Mouse (Mus musculus) skeletal muscle tissue, adult 2 months (tissue): Measurements from ENCODE around the gene Arfip1.

Experiments
- DNase-seq: peaks from one replicate; pipeline ENCODE4 v3.0.0-alpha.2; 2012; ENCODE audit warnings: low read depth, low spot score

Arfip1 gene

DNA sequence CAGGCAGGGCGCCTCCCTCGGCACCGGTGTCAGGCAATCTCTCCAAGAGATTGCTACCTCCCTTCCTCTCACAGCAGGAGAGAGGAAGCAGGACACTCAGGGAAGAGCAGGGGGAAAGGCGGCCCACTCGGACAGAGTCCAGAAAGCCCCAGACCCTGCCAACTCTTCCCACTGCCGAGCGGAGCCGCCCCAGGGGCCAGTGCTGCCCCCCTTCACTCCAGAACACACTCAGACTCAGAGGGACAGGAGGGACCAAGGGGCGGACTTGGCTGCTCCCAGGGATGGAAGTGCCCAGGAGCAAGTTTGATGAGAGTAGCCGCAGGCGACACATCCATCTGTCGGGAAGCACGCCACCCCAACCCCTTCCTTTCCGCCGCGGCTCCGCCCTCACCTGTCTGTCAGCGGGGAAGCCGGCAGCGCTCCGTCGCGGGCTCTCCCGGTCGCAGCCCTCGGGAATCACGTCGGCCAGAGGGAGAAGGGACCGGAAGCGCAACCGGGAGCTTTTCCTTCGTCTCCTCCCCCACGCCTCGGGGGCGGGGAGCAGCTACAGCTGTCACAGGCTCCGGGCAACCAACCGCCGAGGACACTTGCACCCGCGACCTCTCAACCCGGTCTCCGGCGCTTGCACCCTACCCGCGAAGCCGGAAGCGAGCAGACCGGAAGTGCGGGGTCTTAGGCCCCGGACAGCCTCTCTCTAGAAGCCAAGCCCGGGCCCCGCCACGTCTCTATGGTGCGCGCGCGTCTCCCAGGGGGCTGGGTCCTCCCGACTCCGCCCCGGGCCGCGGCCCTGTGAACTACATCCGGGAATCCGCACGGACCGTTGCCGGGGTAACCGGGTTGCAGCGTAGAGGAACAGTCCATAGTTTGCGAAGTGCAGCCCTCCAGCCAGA lies at the start of gene Arfip1:
Gene Arfip1 (minus strand): TSS at position 603 of the 890 bp plus-strand sequence.
- DNase-seq, result peak; percentile 93

DNA sequence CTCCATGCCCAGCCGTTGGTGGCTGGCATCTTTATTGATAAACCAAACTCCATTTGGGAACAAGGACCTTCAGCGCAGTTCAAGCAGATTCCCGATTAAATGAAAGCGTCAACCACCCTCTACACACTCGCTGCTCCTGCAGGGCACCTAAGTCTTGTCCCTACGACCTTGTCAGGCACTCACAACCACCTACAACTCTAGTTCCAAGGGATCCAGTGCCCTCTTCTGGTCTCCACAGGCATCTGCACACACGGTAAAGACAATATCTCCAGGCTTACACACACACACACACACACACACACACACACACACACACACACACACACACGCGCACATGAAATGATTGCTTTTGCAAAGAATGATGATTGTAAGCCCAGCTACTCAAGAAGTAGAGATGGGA lies 49.2 kb upstream of the Arfip1 start:
- no peak for DNase-seq

DNA sequence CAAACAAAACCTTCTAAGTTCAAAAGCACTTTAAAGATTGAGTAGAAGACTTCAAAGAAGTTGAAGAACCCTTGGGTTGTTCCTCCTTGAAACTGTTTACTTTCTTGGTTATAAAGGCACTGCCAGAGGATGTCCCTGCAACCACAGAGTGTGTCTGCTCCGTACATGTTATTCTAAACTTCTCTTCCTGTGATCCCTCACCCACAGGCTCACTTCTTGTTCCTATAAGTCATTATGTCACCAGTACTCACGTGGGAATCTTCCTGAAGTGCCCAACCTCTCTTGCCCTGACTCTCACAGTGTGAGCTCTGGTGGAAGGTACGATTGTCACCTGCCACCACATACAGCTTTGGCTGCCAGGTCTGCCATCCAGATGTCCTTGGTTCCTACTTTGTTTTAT lies 39.6 kb upstream of the Arfip1 start:
- no peak for DNase-seq

DNA sequence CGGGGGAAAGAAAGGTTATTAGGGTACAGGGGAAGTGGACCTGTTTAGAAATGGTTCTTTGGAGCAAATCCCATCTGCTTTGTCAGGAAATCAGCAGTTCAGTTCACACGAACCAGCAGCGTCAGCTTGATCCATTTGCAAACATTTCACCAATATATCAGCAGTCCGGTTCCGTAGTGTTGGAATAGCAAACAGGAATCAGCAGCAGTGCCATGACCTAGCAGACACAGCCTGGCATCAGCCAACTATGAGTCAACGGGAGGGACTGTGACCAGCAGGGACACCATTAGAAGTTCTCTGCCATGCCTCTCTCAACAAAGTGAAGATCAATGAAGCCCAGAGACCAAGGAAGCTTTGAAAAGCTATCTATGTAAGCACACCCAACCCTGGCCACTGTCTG lies 37.3 kb upstream of the Arfip1 start:
- no peak for DNase-seq

DNA sequence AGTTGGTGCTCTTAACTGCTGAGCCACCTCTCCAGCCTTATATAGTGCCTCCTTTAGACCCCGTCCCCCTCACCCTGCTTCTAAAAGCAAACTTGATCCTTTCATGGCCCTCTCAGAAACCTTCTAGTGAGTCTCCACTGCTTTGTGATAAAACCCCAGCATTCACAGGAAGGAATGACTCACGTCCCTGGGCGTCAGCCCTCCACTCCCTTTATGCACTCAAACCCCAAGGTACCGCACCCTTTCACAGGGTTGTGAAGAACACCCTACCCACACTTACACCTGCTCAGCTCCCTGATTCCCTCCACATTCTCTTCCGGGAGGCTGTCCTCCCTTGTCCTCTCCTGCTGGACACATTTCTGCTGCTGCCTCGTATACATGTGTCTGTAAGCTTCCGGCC lies 36.6 kb upstream of the Arfip1 start:
- no peak for DNase-seq

DNA sequence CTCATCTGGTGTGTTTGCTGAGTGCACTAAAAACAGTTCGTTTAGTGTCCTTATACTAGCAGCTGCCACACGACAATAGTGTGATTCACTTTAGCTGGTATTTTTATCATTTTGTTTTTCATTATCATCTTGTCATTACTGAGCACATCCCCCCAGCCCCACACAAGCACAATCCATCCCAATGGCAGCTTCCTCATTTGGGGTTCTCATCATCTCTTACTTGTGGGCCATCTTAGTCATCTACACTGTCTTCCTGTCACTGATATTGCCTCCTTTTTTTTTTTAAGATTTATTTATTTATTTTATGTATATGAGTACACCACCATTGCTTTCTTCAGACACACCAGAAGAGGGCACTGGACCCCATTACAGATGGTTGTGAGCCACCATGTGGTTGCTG lies 36.2 kb upstream of the Arfip1 start:
- no peak for DNase-seq

DNA sequence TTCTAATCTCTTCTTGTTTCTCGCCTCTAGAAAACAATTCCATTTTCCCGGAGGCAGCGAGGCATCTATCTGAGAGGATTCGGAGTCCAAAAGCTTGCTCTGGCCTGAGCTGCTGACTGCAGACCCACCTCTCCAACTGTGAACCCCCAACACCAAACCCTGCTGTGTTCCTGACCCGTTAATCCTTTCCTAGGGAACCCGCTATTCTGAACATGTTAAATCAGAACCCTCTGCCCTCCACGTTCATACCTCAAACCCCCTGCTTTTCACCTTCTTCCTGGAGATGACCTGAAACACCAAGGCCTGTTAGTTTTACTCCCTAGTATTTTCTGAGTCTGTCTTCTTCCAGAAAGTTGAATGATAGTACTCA lies 33.4 kb upstream of the Arfip1 start:
- no peak for DNase-seq

DNA sequence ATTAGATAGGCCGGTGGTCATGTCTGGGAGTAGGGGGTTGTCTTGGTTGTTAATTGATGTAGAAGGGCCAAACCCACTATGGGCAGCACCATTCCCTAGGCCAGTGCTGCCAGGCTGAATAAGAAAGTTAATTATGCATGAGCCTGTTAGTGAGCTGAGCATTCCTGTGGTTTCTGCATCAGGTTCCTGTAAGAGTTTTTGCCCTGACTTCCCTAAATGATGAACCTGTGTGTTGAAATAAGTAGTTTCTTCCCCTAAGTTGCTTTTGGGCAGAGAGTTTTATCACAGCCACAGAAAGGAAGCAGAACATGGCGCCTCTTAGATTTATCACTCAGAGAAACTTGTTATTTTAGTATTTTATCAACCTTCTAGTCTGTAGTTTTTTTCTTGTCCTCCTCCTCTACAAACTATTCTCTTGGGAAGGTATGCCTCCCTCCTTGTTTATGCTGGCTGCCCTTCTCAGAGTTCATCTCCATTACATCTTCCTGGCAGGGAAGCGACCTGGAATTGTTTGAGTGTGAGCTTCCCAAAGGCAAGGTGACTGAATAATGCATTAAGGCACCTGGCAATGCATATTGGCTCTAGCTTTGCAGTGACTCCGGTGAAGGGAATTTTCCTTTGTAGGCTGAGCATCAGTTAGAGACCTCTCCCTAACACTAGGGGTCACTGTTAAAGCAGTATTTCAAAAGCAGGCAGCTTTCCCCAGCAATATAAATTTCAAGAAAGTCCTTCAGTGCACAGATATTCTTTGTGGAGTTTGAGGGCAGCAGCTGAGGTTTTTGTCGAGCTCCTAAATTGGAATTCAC lies 32.8 kb upstream of the Arfip1 start:
- DNase-seq, result no peak

DNA sequence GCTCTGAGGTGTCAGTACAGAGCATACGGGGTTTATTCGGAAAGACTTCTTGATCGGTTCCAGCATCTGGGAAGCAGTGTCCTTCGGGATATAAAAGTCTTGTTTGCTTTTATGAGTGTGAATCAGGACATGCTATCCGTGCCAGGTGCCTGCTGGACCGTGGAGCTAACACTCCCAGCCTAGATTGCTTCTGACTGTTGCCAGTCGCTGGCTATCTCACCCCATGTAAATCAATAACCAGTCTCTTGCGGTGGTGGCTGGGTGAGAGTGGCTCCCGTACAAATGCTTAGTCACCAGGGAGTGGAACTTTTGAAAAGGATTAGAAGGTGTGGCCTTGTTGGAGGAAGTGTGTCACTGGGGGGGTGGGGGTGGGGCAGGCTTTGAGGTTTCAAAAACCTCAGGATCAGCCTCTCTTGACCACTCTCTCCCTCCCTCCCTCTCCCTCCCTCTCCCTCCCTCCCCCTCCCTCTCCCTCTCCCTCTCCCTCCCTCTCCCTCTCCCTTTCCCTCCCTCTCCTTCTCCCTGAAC lies 27.8 kb upstream of the Arfip1 start:
- DNase-seq, result no peak

DNA sequence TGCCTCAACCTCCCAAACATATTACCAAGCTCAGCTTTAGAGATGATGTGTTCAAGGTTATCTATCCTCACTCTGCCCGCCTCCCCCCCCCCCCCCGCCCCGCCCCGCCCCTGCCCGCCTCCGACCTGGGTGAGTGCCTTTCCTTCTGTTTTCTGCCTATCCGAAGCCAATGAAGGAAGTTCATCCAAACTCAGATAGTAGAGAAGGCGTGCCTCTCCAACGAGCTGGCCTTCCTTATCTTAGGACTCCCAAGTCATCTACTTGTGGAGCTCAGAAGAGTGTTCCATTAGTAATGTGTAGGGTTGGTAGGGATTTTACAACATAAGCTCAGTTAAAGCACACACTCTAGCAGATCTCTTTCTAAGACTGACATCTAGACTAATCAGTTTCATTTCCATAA lies 20.8 kb upstream of the Arfip1 start:
- DNase-seq, result no peak

DNA sequence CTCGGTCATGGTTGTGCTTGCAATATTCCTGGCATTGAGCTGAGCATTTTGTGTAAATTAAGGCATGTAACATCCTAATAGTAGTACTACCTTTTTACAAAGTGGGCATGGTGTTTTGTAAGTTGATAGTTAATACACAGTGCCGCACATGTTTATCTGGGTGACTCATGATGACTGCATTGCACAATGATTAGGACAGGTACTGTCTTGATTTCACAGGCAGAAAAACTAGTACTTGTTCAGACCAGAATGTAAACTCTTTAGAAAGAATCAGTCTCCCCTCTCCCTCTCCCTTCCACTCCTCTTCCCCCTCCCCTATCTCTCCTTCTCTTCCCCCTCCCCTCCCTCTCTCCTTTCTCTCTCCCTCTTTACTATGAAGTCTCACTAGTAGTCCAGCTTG lies 20.3 kb upstream of the Arfip1 start:
- no peak for DNase-seq

DNA sequence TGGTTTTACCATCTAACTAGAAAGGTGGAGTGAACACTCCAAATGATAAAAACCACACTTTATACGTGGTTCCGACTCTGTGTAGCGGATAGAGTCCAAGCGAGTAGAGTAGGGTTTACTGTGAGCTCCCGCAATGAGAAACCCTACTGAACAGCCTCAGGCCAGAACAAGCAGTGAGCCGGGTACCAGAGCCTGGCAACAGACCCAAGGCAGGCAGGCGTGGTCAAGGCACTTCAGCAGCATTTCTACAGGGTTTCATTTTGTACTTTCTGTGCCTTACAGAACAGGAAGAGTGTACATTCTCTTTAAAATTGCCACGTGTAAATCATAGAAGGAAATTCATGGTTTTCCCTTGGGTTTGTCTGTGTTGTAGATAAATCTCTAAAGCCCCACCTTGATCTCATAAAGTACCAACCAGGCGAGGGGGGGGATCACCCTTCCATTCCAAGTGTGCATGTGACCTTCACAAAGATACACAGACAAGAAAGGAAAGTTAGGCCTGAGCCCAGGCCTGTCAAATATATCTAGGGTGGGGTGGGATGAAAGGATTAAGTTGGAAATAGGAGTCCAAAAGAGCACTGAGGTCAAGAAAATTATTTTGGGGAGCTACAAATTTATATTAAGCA lies 19.6 kb upstream of the Arfip1 start:
- no peak for DNase-seq

DNA sequence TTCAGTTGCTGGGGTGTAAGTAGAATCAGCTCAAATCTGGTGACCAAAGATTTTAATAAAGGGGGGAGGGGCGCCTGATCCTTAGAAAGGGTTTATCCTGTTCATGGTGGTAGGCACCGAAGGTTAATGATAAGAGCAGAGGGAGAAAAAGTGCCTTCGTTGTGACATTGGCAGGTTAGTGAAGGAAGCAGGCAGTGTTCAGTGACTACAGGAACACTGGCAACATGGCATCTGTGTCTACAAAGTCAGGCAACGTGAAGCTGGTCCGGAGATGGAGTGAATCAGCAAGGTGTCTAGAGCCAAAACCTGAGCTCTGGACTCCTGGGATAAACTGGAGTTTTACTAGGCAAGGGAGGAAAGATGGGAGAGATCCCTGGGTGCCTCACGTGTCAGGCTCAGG lies 16.3 kb upstream of the Arfip1 start:
- DNase-seq, result no peak

DNA sequence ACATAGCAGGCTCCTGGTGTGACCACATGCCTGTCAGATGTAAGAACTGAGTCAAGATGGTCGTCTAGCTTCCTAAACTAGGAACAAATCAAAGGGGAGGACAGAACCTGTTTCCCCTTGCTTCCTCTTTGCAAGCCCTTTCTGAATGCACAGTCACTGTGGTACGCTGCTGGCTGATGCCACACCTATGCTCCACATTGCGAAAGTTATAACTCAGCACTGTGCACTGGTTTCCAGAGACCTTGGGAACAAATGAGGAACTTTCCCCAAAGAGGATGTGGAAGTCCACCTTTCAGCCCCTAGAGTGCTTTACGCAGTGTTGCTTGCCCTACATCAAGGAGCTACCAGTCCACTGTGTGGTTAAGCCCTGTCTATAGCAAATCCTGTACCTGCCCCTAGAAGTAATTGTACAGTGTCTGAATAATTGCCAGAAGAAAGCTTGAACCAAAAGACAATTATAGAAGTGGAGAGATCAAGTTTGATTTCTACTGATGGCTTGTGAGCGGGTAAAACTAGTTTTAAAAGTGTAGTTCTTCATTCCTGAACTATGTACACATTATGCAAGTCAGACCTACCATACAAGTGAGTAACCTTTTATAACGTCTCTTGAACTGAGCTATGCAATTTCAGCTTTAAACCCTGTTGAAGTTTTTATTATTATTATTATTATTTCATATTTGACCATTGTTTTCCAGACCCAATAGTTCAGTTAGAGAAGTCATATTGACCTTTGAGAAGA lies 15.7 kb upstream of the Arfip1 start:
- no peak for DNase-seq

DNA sequence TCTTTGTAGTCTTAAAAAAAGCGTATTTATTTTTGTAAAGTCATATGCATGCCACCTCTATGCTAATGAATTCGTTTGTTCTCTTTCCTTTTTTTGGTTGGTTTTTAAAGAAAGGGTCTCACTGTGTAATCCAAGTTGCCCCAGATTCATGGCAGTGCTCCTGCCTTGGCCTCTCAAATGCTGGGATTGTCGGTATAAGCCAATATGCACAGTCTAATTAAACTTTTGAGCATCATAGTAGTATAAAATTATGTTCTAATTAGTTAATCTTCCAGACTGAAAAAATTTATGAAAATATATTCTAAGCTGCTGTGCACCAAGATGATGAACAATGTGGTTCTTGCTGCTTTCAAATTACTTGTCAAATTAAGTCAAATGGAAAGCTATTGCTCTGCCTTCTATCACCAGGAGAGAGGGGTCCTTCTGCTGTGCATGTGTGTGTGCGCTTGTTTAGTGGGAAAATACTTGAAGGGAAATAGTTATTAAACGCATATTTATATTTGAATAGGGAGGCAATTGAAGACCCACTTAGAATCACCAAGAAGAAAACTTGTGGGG lies 13.3 kb upstream of the Arfip1 start:
- DNase-seq, result no peak

DNA sequence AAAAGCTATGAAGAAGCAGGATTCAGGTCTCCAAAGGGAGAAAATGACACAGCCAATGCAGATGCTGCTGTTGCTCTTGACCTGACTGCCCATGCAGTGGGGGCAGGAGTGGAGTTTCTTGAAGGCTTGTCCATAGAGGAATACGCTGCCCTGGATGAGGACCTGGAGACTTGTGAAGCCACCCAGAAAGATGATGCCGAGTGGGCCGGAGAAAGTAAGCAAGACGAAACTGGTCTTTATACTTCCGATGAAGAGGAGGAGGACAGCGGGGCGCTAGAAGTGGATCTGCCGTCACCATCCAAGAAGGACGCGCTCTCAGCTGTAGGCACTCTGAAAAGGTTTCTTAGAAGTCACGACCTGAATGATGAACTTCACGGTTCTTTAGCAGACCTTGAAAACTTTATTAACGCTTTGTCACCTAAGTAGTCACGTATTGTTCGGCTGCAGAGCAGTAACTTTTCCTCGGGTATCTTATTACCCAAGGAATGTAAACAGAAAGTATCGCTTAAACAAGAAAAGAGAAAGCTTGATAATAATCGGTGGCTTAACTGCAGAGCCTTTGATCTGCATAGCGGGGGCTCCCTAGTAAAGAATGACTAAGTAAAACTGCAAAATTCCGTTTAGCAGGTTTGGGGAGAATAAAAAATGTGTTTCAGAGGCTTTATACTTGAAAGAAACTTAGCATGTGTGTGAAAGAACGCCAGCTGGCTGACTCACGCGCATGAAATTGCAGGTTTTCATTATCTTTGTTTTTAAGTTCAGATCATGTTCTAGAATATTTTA lies 12.7 kb upstream of the Arfip1 start:
- no peak for DNase-seq

DNA sequence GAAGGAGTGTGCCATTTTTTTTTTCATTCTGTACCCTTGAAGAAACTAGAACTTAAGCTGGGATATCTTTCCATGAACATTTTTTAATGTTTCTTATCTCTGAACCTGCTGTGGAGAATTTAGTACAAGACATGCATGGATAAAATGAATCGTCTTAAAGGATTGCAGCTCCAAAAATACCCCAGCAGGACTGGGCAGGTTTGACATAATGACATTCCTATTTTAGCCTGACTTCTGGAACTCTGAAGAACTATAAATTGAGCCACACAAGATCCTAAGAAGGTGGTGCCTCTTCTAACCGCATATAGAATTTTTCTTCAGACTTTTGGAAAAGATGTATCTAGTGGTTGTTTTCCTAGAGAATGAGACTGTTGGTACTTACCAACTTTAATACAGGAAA lies 10.8 kb upstream of the Arfip1 start, which contains the start of gene Tigd4:
Gene Tigd4 (plus strand): TSS at position 301 of the 400 bp plus-strand sequence.
- DNase-seq, result no peak

DNA sequence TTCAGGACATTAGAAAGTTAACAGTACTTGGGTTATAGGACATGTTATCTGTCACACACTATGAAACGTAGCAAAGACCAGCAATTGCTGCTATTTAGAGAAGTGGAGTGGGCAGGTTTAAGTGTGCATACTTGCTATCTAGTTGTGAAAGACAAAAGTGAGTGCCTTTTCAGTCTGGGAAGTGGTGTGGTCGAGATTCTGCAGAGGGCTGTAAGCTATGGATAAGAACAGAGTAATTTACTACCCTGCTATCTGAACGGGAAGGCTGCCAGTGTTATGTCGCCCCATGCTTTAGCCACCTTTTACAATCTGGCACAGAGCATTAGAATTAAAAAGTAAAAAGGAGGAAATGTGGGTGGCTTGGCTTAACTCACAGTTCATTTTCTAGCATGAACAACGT lies 4.3 kb upstream of the Arfip1 start:
- DNase-seq, result no peak

DNA sequence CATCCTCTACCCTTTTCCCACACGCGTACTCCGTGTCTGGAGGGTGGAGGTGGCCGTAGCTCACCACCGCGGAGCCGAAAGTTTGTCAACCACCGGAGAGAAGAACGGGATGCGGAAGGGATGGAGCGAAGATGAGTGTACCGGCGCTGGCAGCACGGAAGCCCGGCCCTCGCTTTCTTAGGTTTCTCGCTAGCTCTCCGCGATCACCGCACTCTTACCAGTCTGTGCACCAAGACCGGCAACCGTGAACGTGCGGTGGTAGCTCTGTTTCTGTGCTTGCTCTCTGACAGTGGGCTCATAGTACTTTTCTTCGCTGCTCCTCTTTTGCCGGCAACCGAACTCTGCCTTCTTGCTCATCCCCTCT lies 470 bp upstream of the Arfip1 start:
- DNase-seq, result no peak

DNA sequence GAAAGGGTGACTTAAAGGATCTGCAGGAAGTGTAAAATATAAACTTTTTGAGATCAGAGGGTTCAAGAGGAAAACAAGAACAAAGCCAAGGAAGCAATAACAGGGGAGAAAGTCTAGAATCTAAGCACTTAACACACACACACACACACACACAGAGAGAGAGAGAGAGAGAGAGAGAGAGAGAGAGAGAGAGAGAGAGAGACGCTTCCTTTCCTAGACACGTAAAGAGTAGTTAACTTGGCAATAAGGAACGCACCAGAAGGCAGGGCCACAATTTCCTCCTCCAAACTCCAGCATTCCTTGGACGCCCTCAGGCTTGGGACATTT lies 766 bp downstream of the Arfip1 start:
- DNase-seq, result no peak

DNA sequence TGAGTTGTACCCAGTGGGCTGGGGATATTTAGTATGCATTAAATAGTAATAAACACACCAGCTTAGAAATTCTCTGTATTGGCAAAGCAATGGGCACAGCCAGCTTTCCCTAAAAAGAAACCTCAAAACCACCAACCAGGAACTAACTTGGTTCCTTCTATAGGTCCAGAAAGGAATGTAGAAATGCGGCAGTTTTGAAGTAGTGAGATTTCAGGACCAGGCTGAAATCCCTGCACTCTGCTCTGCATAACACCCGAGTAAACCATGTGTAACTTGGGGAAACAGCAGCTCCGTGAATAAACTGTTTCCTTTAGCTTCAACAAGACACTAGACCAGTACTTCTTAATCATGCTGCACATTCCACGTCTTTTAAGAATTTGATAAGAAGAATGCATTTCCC lies 1.7 kb downstream of the Arfip1 start:
- no peak for DNase-seq
